Mouse (Mus musculus) kidney, postnatal 36 days (tissue): ENCODE data around the gene Tex9.
A peak's percentile ranks its signal among the peaks of the same experiment; 100 is the strongest.
"Not testable (repeated sequence)": the region's sequence is repeated elsewhere in the genome, so short reads cannot be mapped to it uniquely, and the experiment has no call there.

Experiments
- DNase-seq, 2 experiments: peaks; one replicate each; pipeline ENCODE4 v3.0.0; 2021 to 2022; ENCODE audit warnings: mixed read lengths in 2 of 2

The Tex9 gene

DNA sequence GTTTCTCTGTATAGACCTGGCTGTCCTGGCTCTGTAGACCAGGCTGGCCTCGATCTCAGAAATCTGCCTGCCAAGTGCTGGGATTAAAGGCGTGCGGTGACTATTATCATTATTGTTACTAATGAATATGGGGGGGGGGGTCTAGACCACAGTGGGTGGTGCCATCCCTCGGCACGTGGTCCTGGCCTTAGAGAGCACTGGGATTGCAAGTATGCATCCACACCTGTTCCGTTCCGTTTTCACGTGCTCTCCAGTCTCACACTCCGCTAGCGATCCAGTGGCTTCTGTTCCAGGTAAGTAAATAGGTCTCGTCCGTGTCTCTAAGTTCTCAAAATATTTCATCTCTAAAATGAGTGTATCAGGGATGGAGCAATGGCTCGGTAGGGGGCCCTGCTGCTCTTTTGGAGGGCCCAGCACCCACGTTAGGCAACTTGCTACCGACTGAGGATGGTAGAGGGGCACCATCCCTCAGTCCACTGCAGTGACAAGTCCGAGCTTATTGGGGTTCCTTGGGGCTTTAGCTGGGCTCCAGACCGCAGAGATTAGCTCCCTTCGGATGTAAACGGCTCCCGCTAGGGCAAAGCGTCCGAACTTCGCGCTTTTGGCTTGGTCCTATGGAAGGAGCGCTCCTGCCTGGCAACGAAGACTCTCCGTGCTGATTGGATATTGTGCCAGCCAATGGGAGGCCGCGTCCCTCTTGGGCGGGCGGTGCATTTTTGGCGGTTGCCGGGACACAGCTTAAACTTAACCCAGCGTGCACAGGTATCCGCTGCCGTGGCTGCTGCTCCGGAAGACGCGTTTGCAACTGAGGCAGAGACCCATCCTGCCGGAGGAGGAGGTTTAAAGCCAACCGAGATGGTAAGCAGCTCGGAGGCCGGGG is 54.0 kb downstream of the Tex9 start, which contains the start of gene Mns1:
Mns1 (plus strand) TSS at position 190 of the 880 bp plus-strand sequence.
- peak; percentile 94 to 95 for DNase-seq

- DNase-seq = no peak
Measured at GRCm38 (mm10) chr9:72434876-72435275, 57.1 kb downstream of the Tex9 start.

- no peak for DNase-seq
Measured at GRCm38 (mm10) chr9:72427861-72428260, 64.2 kb downstream of the Tex9 start.

DNA sequence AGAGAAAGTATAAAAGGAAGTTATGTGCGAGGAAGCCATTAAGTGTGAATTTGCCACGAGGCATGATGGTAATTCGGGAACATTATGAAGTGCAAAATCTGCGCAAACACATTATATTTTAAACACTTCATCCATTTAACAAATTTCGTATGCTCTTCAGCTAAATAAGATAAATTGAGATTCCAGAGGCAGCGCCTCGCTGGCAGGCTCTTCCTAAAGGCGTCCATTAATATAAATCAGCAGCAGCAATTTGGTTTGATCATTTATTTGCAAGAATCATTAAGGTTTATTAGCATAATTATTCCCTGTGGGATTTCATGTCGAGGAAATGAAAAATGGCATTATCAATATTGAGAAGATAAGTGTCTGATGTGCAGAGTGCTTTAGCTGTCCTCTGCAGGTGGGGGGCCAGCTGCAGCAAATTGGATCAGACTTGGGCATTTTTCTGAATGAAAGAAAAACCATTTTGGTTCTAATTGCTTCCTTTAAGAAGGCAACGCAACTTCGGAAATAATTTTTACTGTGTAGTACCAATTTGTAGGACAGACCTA is 66.6 kb downstream of the Tex9 start:
- no peak for DNase-seq

DNA sequence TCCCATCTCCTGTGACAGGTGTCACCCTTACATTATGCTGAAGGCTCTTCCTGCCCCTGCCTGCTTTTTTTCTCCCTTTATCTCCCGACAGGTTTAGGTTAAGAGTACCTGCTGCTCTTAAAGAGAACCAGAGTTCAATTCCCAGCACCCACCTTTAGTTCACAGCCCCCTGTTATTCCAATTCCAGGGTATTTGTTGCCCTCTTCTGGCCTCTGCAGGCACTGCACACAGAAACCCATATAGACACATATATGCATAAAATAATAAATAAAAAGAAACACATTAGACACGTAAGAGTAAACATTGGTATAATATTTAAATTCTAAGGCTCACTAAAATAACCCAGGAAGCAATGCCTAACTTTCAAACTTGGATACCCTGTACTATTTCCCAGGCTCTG is 69.3 kb downstream of the Tex9 start:
- DNase-seq = no peak

- DNase-seq = no peak
Measured at GRCm38 (mm10) chr9:72422284-72422683, 69.7 kb downstream of the Tex9 start.

DNA sequence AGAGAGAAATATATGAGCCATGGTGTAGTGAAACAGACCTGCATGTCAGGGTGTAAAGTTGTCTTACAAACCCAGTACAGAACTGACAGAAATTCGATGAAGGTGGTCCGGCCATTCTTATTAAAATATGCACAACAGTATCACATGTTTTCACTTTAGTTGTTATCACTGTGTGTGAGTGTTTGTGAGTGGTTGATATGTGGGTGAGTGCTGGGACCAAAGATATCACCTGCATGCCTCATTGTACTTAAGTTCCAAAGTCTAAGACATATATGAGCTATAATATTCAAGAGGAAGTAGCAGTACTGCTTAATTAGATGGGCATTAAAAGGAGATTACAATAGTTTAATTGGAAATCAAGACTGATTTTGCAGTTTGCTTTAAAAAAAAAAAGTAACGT is 71.5 kb downstream of the Tex9 start:
- DNase-seq = no peak

GRCm38 (mm10) chr9:72418443-72418842 is 73.6 kb downstream of the Tex9 start:
- DNase-seq = no peak

GRCm38 (mm10) chr9:72411746-72412145 is 80.3 kb downstream of the Tex9 start:
- no peak for DNase-seq

- DNase-seq = no peak
Measured at GRCm38 (mm10) chr9:72409381-72410225, 82.4 kb downstream of the Tex9 start.

DNA sequence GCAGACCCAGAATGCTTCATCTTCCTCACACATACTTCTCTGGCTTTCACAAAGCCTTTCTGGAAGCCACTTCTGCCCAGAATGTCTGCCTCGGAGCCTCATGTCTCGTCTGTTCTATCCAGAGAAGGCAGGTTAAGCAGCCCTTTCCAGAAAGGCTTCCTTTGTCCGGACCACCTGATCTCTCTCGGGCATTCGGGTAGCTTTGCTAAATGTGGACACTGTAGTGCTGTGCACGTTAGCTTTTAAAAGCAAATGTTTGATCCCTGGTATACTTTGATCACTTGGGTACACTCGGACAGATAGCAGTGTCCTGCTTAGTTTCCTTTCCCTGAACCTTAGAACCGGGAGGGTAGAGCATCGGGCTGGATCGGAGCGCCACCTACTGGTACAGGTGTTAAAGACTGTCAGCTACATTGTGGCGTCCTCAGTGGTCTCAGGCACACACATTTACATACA is 83.9 kb downstream of the Tex9 start:
- peak; percentile 68 to 90 for DNase-seq

DNA sequence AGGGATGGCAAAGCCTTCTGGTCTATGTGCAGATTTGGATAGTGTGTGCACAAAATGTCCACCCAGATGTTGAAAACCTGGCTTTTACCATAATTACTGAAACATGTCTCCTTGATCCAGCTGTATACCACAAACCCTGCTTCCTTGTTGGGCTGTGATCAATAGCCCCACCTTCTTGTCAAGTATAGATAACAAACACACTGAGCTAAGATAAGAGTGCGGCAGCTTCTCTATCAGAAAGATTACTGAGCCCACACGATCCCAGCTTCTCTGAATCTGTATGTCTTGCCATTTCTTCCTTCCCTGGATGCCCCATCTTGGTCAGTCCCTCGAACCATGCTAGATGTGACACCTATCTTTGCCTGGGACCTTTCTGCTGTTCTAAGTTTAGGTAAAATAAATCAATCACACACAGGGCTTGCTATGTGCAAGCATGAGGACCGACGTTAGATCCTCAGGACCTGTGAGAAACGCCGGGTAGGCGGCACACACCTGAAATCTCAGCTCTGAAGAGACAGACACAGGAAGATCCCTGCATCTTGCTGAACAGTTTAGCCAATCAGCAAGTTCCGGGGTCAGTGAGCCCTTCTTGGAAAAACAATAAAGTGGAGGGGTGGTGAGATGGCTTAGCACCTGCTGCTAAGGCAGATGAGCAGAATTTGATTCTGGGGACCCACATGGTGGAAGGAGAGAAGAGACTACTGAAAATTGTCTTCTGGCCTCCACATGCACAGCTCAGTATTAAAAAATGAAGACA is 86.0 kb downstream of the Tex9 start:
- DNase-seq = no peak

- no peak for DNase-seq
Measured at GRCm38 (mm10) chr9:72404934-72405333, 87.1 kb downstream of the Tex9 start.

- DNase-seq = no peak
Measured at GRCm38 (mm10) chr9:72404446-72404845, 87.6 kb downstream of the Tex9 start.

DNA sequence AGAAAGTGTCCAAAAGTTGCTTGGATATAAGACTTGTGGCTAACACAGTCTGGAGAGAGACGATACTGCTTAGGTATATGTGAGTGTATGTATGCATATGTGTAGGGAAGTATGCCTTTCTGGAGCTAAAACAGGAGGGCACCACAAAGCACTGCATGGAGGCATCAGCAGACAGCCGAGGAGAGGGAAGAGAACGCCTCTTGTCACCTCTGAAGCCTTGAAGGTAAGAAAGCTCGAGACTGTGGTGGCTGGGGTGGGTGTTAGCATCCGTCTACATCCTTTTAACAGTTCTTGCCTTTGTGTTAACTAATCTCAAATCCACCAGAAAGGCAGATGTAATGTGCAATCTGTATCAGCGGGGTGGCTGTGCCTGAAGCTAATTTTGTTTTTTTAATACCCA is 88.6 kb downstream of the Tex9 start:
- DNase-seq = no peak

GRCm38 (mm10) chr9:72401769-72402168 is 90.2 kb downstream of the Tex9 start:
- DNase-seq = not testable (repeated sequence)
